Mouse (Mus musculus) MEL (cell line): ENCODE measurements around the gene Lpar3. TPM values are rescaled to one million over a fixed set of nuclear protein-coding genes. Genes with fewer than 3 reads are reported as not detected.

Experiments
- DNase-seq: peaks from one replicate; pipeline ENCODE4 v3.0.0; 2011; ENCODE audit warnings: low read depth, low spot score
- H3K27ac ChIP-seq: 2 replicates; pipeline ENCODE4 v1.5.1; 2012; ENCODE audit warnings: low read depth, mild to moderate bottlenecking, control low read depth, low read length, moderate library complexity; ENCODE audit not compliant: control insufficient read depth
- H3K27me3 ChIP-seq, 2 experiments: fragments of 150-350 bp in 1 of 2; sonication (generic) in 1 of 2; 2 replicates each; pipeline ENCODE4 v1.6.1; 2012; ENCODE audit warnings: low read length in 2 of 2, mild to moderate bottlenecking in 2 of 2, improper control_type of control experiment in 1 of 2, moderate library complexity in 1 of 2; ENCODE audit not compliant: insufficient read depth in 2 of 2, control insufficient read depth in 1 of 2
- H3K36me3 ChIP-seq, 2 experiments: 2 replicates each; pipeline ENCODE4 v1.6.1; 2012 to 2014; ENCODE audit warnings: low read length in 2 of 2, improper control_type of control experiment in 1 of 2, inconsistent platforms in 1 of 2, mild to moderate bottlenecking in 1 of 2; ENCODE audit not compliant: insufficient read depth in 2 of 2, control insufficient read depth in 1 of 2
- H3K4me1 ChIP-seq, 2 experiments: fragments of 150-350 bp in 1 of 2; sonication (generic) in 1 of 2; 2 replicates each; pipeline ENCODE4 v1.6.1; 2012; ENCODE audit warnings: low read length in 2 of 2, improper control_type of control experiment in 1 of 2, mild to moderate bottlenecking in 1 of 2; ENCODE audit not compliant: insufficient read depth in 2 of 2, control insufficient read depth in 1 of 2
- H3K4me3 ChIP-seq, 2 experiments: fragments of 150-350 bp in 1 of 2; sonication (generic) in 1 of 2; 2 replicates each; pipeline ENCODE4 v1.5.1; 2012; ENCODE audit warnings: low read depth in 2 of 2, low read length in 2 of 2, mild to moderate bottlenecking in 2 of 2, moderate library complexity in 2 of 2, control low read depth in 1 of 2, improper control_type of control experiment in 1 of 2; ENCODE audit not compliant: control insufficient read depth in 1 of 2, insufficient read depth in 1 of 2
- H3K79me2 ChIP-seq: 2 replicates; pipeline ENCODE4 v1.6.1; 2012; ENCODE audit warnings: mild to moderate bottlenecking, low read length, moderate library complexity; ENCODE audit not compliant: control insufficient read depth, poor library complexity, insufficient read depth
- H3K9ac ChIP-seq: 2 replicates; pipeline ENCODE4 v1.6.1; 2012; ENCODE audit warnings: low read depth, mild to moderate bottlenecking, control low read depth, low read length, moderate library complexity; ENCODE audit not compliant: control insufficient read depth, poor library complexity, severe bottlenecking
- H3K9me3 ChIP-seq: fragments of 150-350 bp; sonication (generic); replicated peaks from 2 replicates; pipeline ENCODE4 v1.6.1; 2012; ENCODE audit warnings: mild to moderate bottlenecking, low read length, improper control_type of control experiment, moderate library complexity; ENCODE audit not compliant: insufficient read depth
- CHD1 ChIP-seq: IDR thresholded peaks from 2 replicates; pipeline ENCODE4 v1.6.1; 2012; ENCODE audit warnings: low read depth, mild to moderate bottlenecking, inconsistent platforms, low read length, improper control_type of control experiment
- EP300 ChIP-seq, 2 experiments: IDR thresholded peaks; 2 replicates each; pipeline ENCODE4 v1.6.1; 2011; ENCODE audit warnings: improper control_type of control experiment in 2 of 2, low read length in 2 of 2, low read depth in 1 of 2, mild to moderate bottlenecking in 1 of 2
- ETS1 ChIP-seq: IDR thresholded peaks from 2 replicates; pipeline ENCODE4 v1.6.1; 2012; ENCODE audit warnings: low read depth, mild to moderate bottlenecking, inconsistent platforms, low read length, improper control_type of control experiment, moderate library complexity
- GABPA ChIP-seq: IDR thresholded peaks from 2 replicates; pipeline ENCODE4 v1.6.1; 2012; ENCODE audit warnings: low read depth, mild to moderate bottlenecking, inconsistent platforms, low read length, improper control_type of control experiment, moderate library complexity
- GATA1 ChIP-seq: IDR thresholded peaks from 2 replicates; pipeline ENCODE4 v1.6.1; 2011; ENCODE audit warnings: low read depth, low read length, improper control_type of control experiment
- MAFK ChIP-seq: IDR thresholded peaks from 2 replicates; pipeline ENCODE4 v1.6.1; 2011; ENCODE audit warnings: low read depth, mild to moderate bottlenecking, low read length, improper control_type of control experiment, borderline replicate concordance
- MAX ChIP-seq: IDR thresholded peaks from 2 replicates; pipeline ENCODE4 v1.6.1; 2011; ENCODE audit warnings: low read length, improper control_type of control experiment
- MEF2A ChIP-seq: IDR thresholded peaks from 2 replicates; pipeline ENCODE4 v1.6.1; 2014; ENCODE audit warnings: low read depth, mild to moderate bottlenecking, inconsistent platforms, low read length, improper control_type of control experiment; ENCODE audit not compliant: poor library complexity, insufficient replicate concordance, severe bottlenecking; ENCODE audit errors: extremely low read depth
- MYB ChIP-seq: IDR thresholded peaks from 2 replicates; pipeline ENCODE4 v1.6.1; 2011; ENCODE audit warnings: mild to moderate bottlenecking, low read depth, low read length, improper control_type of control experiment
- MYC ChIP-seq: IDR thresholded peaks from 2 replicates; pipeline ENCODE4 v1.6.1; 2011; ENCODE audit warnings: low read depth, mild to moderate bottlenecking, low read length, improper control_type of control experiment, moderate library complexity
- NRF1 ChIP-seq: IDR thresholded peaks from 2 replicates; pipeline ENCODE4 v1.6.1; 2014; ENCODE audit warnings: low read depth, mild to moderate bottlenecking, inconsistent platforms, low read length, improper control_type of control experiment, moderate library complexity; ENCODE audit not compliant: poor library complexity, insufficient read depth, severe bottlenecking
- POLR2AphosphoS2 ChIP-seq: IDR thresholded peaks from 2 replicates; pipeline ENCODE4 v1.6.1; 2011; ENCODE audit warnings: low read length, improper control_type of control experiment
- RAD21 ChIP-seq: IDR thresholded peaks from 2 replicates; pipeline ENCODE4 v1.6.1; 2011; ENCODE audit warnings: mild to moderate bottlenecking, low read depth, low read length, improper control_type of control experiment
- RCOR1 ChIP-seq: IDR thresholded peaks from 2 replicates; pipeline ENCODE4 v1.6.1; 2012; ENCODE audit warnings: low read depth, mild to moderate bottlenecking, inconsistent platforms, low read length, improper control_type of control experiment
- TAL1 ChIP-seq: IDR thresholded peaks from 2 replicates; pipeline ENCODE4 v1.6.1; 2012; ENCODE audit warnings: mild to moderate bottlenecking, inconsistent platforms, low read length, moderate library complexity, mixed read lengths
- TCF12 ChIP-seq: IDR thresholded peaks from 2 replicates; pipeline ENCODE4 v1.6.1; 2014; ENCODE audit warnings: low read depth, mild to moderate bottlenecking, inconsistent platforms, low read length, improper control_type of control experiment, moderate library complexity
- USF2 ChIP-seq, 2 experiments: IDR thresholded peaks; 2 replicates each; pipeline ENCODE4 v1.6.1; 2011 to 2012; ENCODE audit warnings: improper control_type of control experiment in 2 of 2, low read length in 2 of 2, borderline replicate concordance in 1 of 2, inconsistent platforms in 1 of 2, low read depth in 1 of 2, mild to moderate bottlenecking in 1 of 2; ENCODE audit not compliant: insufficient read depth in 1 of 2
- ZC3H11A ChIP-seq: IDR thresholded peaks from 2 replicates; pipeline ENCODE4 v1.6.1; 2012; ENCODE audit warnings: low read depth, mild to moderate bottlenecking, inconsistent platforms, low read length, improper control_type of control experiment
- ZKSCAN1 ChIP-seq: IDR thresholded peaks from 2 replicates; pipeline ENCODE4 v1.6.1; 2012; ENCODE audit warnings: low read depth, mild to moderate bottlenecking, inconsistent platforms, low read length, improper control_type of control experiment, moderate library complexity
- ZMIZ1 ChIP-seq: IDR thresholded peaks from 2 replicates; pipeline ENCODE4 v1.6.1; 2012; ENCODE audit warnings: low read depth, mild to moderate bottlenecking, inconsistent platforms, low read length, improper control_type of control experiment, moderate library complexity
- polyA plus RNA-seq, 2 experiments: library from polyadenylated mRNA; stranded (reverse) in 1 of 2; unstranded in 1 of 2; fragments of >175 nt in 1 of 2; fragments of >200 nt in 1 of 2; gene quantifications; 2 replicates each; pipeline versions ENCODE4 v1.2.1 to v1.2.4; 2012; ENCODE audit warnings: low replicate concordance in 2 of 2, low read depth in 1 of 2; ENCODE audit not compliant: insufficient read length in 2 of 2, insufficient read depth in 1 of 2, missing spikeins in 1 of 2
- total RNA-seq: library from RNA; depleted of rRNA; stranded (reverse); fragments of 300-350 nt; gene quantifications from 2 replicates; pipeline ENCODE4 v1.2.3, GENCODE M21; 2012

The Lpar3 gene
- total and polyA plus RNA-seq, 3 experiments = not detected

DNA sequence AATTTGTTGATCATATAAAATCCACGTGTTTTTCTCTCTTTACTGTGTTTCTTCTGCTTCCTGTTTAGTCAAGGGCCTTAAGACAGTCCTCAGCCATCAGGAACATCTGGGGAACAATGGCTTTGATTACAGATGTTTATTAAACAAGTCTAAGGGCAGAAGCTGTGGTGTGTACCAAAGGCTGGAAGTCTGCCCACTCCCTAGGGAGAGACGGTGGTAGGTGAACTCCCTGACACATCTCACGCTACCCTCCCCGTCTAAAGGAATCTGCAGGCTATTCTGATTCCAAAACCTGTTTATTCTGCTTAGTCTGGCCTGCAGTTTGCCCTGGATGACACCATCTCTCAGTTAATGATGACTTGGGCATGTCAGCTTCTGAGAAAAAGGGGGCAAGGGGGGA lies 13.0 kb downstream of the Lpar3 start:
- Histone ChIP-seq H3K4me3 (no peak overlapping the region), H3K4me1 (peaks cover 0 to 7% of the 10 kb centered on the region in 2 experiments; a peak in 1 of 4 replicates), H3K79me2 (no peaks in the 10 kb centered on the region), H3K27me3 (peaks cover 0 to 1% of the 10 kb centered on the region in 2 experiments; a peak in 2 of 4 replicates), H3K27ac (no peak overlapping the region), H3K9me3 (no peaks in the 10 kb centered on the region), H3K36me3 (no peaks in the 10 kb centered on the region), H3K9ac (no peak overlapping the region)
- no peak for TF ChIP-seq MAX
- TF ChIP-seq RCOR1 = no peak
- TF ChIP-seq USF2 (IDR thresholded peaks at IDR 0.05; ENCODE audit: borderline replicate concordance in 1 of 2, insufficient read depth in 1 of 2, low read depth in 1 of 2, low read length in 2 of 2) = no peak
- TF ChIP-seq NRF1 = no peak
- no peak for TF ChIP-seq CHD1
- no peak for TF ChIP-seq ZMIZ1
- TF ChIP-seq TAL1 = no peak
- TF ChIP-seq GABPA = no peak
- no peak for TF ChIP-seq POLR2AphosphoS2
- no peak for TF ChIP-seq EP300 (IDR thresholded peaks at IDR 0.05; ENCODE audit: low read depth in 1 of 2, low read length in 2 of 2)
- TF ChIP-seq ZKSCAN1 = no peak
- TF ChIP-seq MYB = no peak
- TF ChIP-seq TCF12 = no peak
- TF ChIP-seq ETS1 = no peak
- TF ChIP-seq MEF2A = no peak
- no peak for TF ChIP-seq RAD21
- TF ChIP-seq MAFK = no peak
- no peak for TF ChIP-seq ZC3H11A
- no peak for DNase-seq

- H3K27me3 ChIP-seq = peaks cover 0 to 1% of the 10 kb centered on the region in 2 experiments; a peak in 2 of 4 replicates
- peak; percentile 71 for DNase-seq
- TF ChIP-seq EP300 (IDR thresholded peaks at IDR 0.05; ENCODE audit: low read depth in 1 of 2, low read length in 2 of 2) (peak; percentile 28 to 48; a peak in 3 of 4 replicates), ETS1 (peak; percentile 49; the same call in 1 of the 2 replicates), MYC (no peak), GATA1 (peak; percentile 64)
- no peaks in the 10 kb centered on the region for H3K9me3 ChIP-seq
- no peaks in the 10 kb centered on the region for H3K36me3 ChIP-seq
- H3K4me3 ChIP-seq = no peak overlapping the region
- peaks cover 0 to 7% of the 10 kb centered on the region in 2 experiments; a peak in 1 of 4 replicates for H3K4me1 ChIP-seq
- H3K79me2 ChIP-seq = no peaks in the 10 kb centered on the region
- no peak overlapping the region for H3K27ac ChIP-seq
- no peak overlapping the region for H3K9ac ChIP-seq
These were observed 13.8 kb downstream of the Lpar3 start for GRCm38 (mm10) chr3:146234530-146234929.
